Mouse (Mus musculus) midbrain, postnatal 0 days (tissue): ENCODE results near the gene Tm6sf2. TPM values are rescaled to one million over a fixed set of nuclear protein-coding genes. Genes with fewer than 3 reads are reported as not detected.

Experiments
- ATAC-seq: fragments of 200-750 bp; cut with Nextera tagmentation; 2 replicates; pipeline ENCODE4 v1.8.0; 2017; ENCODE audit warnings: moderate number of reproducible peaks, mild to moderate bottlenecking, moderate TSS enrichment, moderate library complexity; ENCODE audit not compliant: low FRiP score
- DNase-seq: peaks from one replicate; pipeline ENCODE4 v3.0.0-alpha.2; 2015; ENCODE audit warnings: low spot score
- H3K27ac ChIP-seq: fragments of 300-500 bp; sonication (generic); 2 replicates; pipeline ENCODE4 v1.5.1; 2014; ENCODE audit warnings: low read depth, mild to moderate bottlenecking, low read length, mixed read lengths
- H3K27me3 ChIP-seq: fragments of 300-500 bp; sonication (generic); 2 replicates; pipeline ENCODE4 v1.6.1; 2014; ENCODE audit warnings: low read length, control low read depth, mixed read lengths; ENCODE audit not compliant: insufficient read depth
- H3K36me3 ChIP-seq: fragments of 300-500 bp; sonication (generic); 2 replicates; pipeline ENCODE4 v1.6.1; 2014; ENCODE audit warnings: low read length, control low read depth, mixed read lengths; ENCODE audit not compliant: insufficient read depth
- H3K4me1 ChIP-seq: fragments of 300-500 bp; sonication (generic); 2 replicates; pipeline ENCODE4 v1.6.1; 2014; ENCODE audit warnings: mild to moderate bottlenecking, control low read depth, antibody characterized with exemption, low read length, mixed read lengths; ENCODE audit not compliant: insufficient read depth
- H3K4me2 ChIP-seq: fragments of 300-500 bp; sonication (generic); 2 replicates; pipeline ENCODE4 v1.6.1; 2014; ENCODE audit warnings: low read depth, mild to moderate bottlenecking, low read length, mixed read lengths; ENCODE audit not compliant: poor library complexity, severe bottlenecking
- H3K4me3 ChIP-seq: fragments of 300-500 bp; sonication (generic); 2 replicates; pipeline ENCODE4 v1.5.1; 2014; ENCODE audit warnings: low read depth, mild to moderate bottlenecking, low read length, moderate library complexity
- H3K9ac ChIP-seq: fragments of 300-500 bp; sonication (generic); replicated peaks from 2 replicates; pipeline ENCODE4 v1.6.1; 2014; ENCODE audit warnings: mild to moderate bottlenecking, low read length, moderate library complexity, mixed read lengths; ENCODE audit not compliant: poor library complexity, severe bottlenecking
- H3K9me3 ChIP-seq: fragments of 300-500 bp; sonication (generic); 2 replicates; pipeline ENCODE4 v1.6.1; 2016; ENCODE audit warnings: low read length, control low read depth
- CTCF ChIP-seq: IDR thresholded peaks from 2 replicates; pipeline ENCODE4 v1.5.1; 2016; ENCODE audit warnings: antibody characterized with exemption, mild to moderate bottlenecking
- WGBS: fragments of 180-500 bp; shearing (Covaris S2); extraction: QIAGEN DNeasy Blood & Tissue Kit; methylation state at CpG from one replicate; pipeline ENCODE4 v1.1.7; 2014; 5-methylcytosine and 5-hydroxymethylcytosine counted together
- polyA plus RNA-seq: library from polyadenylated mRNA; unstranded; fragments of >200 nt; fragmentation: Nextera tagmentation; extraction: Ambion mirVana; gene quantifications from 2 replicates; pipeline ENCODE4 v1.2.1, GENCODE M21; 2015
- total RNA-seq: library from RNA; depleted of rRNA; stranded (reverse); fragments of >200 nt; gene quantifications from 2 replicates; pipeline ENCODE4 v1.2.3, GENCODE M21; 2014

Gene Tm6sf2
- total and polyA plus RNA-seq, 2 experiments from 2014 or later = 0.35 to 1.6 TPM

GRCm38 (mm10) chr8:70087237-70087636 lies 14.5 kb downstream of the Tm6sf2 start:
- H3K27me3 ChIP-seq = peaks cover 47% of the 10 kb centered on the region
- no peak overlapping the region for H3K9ac ChIP-seq
- no peak overlapping the region for H3K4me2 ChIP-seq
- DNase-seq (no peak), ATAC-seq (no peak)
- no peak for TF ChIP-seq CTCF
- H3K9me3 ChIP-seq = no peaks in the 10 kb centered on the region
- no peak overlapping the region for H3K4me3 ChIP-seq
- H3K27ac ChIP-seq = no peak overlapping the region
- WGBS = 6% methylated on average over 7 of the region's 7 CpGs
- H3K36me3 ChIP-seq = no peaks in the 10 kb centered on the region
- peaks cover 37% of the 10 kb centered on the region for H3K4me1 ChIP-seq

- DNase-seq (peak; percentile 64), ATAC-seq (peak; percentile 45; the same call in 1 of the 2 replicates)
- Histone ChIP-seq H3K27ac (no peak overlapping the region), H3K36me3 (no peaks in the 10 kb centered on the region), H3K9me3 (no peaks in the 10 kb centered on the region), H3K4me2 (peak overlapping the region; percentile 71), H3K4me1 (peaks cover 36% of the 10 kb centered on the region), H3K27me3 (peaks cover 39% of the 10 kb centered on the region), H3K4me3 (peak overlapping the region; percentile 36), H3K9ac (peak overlapping the region; percentile 55)
- peak; percentile 87 for TF ChIP-seq CTCF
- 3% methylated on average over 56 of the region's 56 CpGs for WGBS
Observed at GRCm38 (mm10) chr8:70087836-70088650, 15.3 kb downstream of the Tm6sf2 start.

- TF ChIP-seq CTCF = no peak
- Histone ChIP-seq H3K4me3 (no peak overlapping the region), H3K4me2 (0 out of 2 replicates have a peak overlapping the region, but pooled peaks have one; percentile 2), H3K27ac (peak overlapping the region; percentile 59), H3K9me3 (no peaks in the 10 kb centered on the region), H3K27me3 (peaks cover 27% of the 10 kb centered on the region), H3K36me3 (peaks cover 8% of the 10 kb centered on the region; the same call in 1 of the 2 replicates), H3K9ac (0 out of 2 replicates have a peak overlapping the region, but pooled peaks have one; percentile 4), H3K4me1 (peaks cover 27% of the 10 kb centered on the region)
- ATAC-seq (peak; percentile 29), DNase-seq (peak; percentile 70)
- 32% methylated on average over 9 of the region's 9 CpGs for WGBS
Observed at GRCm38 (mm10) chr8:70089296-70089960, 16.7 kb downstream of the Tm6sf2 start.

GRCm38 (mm10) chr8:70092786-70093185 lies 20.1 kb downstream of the Tm6sf2 start:
- Histone ChIP-seq H3K27me3 (no peaks in the 10 kb centered on the region), H3K4me3 (no peak overlapping the region), H3K4me1 (peaks cover 25% of the 10 kb centered on the region), H3K9me3 (no peaks in the 10 kb centered on the region), H3K9ac (no peak overlapping the region), H3K36me3 (peaks cover 38% of the 10 kb centered on the region), H3K27ac (no peak overlapping the region), H3K4me2 (no peak overlapping the region)
- 74% methylated on average over 8 of the region's 8 CpGs for WGBS
- DNase-seq (no peak), ATAC-seq (no peak)
- no peak for TF ChIP-seq CTCF

- ATAC-seq = no peak
- TF ChIP-seq CTCF = no peak
- no peak for DNase-seq
- 79% methylated on average over 8 of the region's 8 CpGs for WGBS
- Histone ChIP-seq H3K4me1 (no peaks in the 10 kb centered on the region), H3K9ac (no peak overlapping the region), H3K36me3 (peaks cover 74% of the 10 kb centered on the region), H3K9me3 (no peaks in the 10 kb centered on the region), H3K27ac (no peak overlapping the region), H3K4me2 (no peak overlapping the region), H3K4me3 (no peak overlapping the region), H3K27me3 (no peaks in the 10 kb centered on the region)
Observed at GRCm38 (mm10) chr8:70099276-70099675, 26.6 kb downstream of the Tm6sf2 start.

- H3K27ac ChIP-seq = no peak overlapping the region
- no peak overlapping the region for H3K4me3 ChIP-seq
- no peaks in the 10 kb centered on the region for H3K27me3 ChIP-seq
- H3K9ac ChIP-seq = no peak overlapping the region
- no peak for DNase-seq
- no peaks in the 10 kb centered on the region for H3K4me1 ChIP-seq
- H3K9me3 ChIP-seq = no peaks in the 10 kb centered on the region
- TF ChIP-seq CTCF = no peak
- 89% methylated on average over 8 of the region's 8 CpGs for WGBS
- H3K4me2 ChIP-seq = no peak overlapping the region
- no peak for ATAC-seq
- H3K36me3 ChIP-seq = peaks cover 71% of the 10 kb centered on the region
Observed at GRCm38 (mm10) chr8:70100241-70100640, 27.5 kb downstream of the Tm6sf2 start.
